Mouse (Mus musculus) layer of hippocampus, adult 11-12 months (tissue): Measurements from ENCODE around the gene Dazap1.

Experiments
- DNase-seq: peaks from one replicate; pipeline ENCODE4 v3.0.0; 2022; ENCODE audit warnings: low spot score

The Dazap1 gene

DNA sequence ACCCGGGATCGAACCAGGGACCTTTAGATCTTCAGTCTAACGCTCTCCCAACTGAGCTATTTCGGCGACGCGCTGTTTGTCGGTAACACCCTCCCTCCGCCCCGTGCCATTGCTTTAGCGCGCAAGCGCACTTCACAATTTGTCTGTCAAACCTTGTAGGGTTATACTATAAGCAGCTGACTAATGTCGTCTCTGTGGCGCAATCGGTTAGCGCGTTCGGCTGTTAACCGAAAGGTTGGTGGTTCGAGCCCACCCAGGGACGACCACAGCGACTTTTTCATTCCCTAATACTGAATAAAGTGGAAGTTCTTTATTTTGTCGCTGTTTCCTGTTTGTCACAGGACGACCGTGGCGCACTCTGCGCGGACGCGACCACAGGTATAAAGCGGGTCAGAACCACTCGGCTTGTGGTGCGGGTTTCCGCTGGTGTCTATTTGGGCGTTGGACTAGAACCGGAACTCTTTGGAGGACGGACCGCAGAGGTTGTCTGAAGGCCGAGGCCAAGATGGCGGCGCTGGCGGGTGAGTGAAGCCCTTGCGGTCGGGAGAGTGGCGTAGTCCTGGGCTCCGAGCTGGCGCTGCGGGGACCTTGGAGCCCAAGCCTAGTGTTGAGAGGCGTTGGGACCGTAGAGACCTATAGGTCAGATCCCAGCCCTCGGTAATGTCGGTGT lies 12.2 kb upstream of the Dazap1 start, which contains the start of gene Ndufs7:
TSS of gene Ndufs7 (plus strand) at position 151 of the 670 bp plus-strand sequence.
- peak; percentile 96 for DNase-seq

DNA sequence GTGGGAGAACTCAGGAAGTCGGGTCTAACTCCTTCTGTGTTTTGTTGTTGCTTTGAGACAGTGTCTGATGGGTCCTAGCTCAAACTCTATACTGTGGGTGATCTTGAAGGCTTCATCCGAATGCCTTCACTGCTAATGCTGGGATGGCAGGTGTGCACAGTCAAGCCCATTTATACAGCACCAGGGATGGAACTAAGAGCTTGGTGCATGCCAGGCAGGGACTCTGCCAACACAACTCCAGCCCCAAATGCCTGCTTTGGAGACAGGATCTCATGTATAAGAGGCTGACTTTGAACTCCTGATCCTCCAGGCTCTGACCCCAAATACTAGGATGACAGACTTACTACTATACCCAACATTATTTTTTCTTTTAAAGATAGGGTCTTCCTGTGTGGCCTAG lies 11.2 kb upstream of the Dazap1 start:
- DNase-seq = no peak

DNA sequence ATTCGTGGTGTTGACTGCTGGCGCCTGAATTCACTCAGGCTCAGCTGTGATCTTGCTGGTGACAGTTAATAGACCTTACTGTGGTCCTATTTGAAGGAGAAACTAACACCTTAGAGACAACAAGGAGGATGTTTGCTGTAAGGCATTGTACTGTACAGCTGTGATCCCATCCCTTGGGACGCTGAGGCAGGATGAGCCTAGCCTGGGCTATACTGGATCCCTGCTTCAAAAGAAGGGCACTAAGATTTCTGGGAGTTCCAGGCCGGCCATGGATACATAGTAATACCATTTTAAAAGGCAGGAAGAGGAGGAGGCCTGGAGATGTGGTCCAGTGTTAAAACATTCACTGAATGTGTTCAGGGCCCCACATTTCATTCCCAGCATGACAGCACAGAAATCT lies 10.7 kb upstream of the Dazap1 start:
- no peak for DNase-seq

DNA sequence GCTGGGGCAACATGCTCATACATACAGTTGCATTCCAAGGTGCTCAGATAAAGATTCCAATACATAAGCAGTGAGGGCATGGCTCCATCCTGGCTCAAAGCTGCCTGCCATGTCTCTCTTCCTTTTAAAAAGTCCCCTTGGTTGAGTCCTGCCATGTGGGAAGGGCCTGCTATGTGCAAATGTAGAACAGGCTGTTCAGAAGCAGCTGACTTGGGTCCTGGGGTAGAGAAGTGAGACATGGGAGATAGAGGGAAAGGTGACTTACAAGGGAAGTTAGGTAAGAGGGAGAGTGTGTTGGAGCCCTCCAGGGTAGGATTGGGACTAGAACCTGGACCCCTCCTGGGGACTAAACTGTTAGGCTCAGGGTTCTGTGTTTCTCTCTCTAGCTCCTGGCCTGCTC lies 9.3 kb upstream of the Dazap1 start:
- no peak for DNase-seq

DNA sequence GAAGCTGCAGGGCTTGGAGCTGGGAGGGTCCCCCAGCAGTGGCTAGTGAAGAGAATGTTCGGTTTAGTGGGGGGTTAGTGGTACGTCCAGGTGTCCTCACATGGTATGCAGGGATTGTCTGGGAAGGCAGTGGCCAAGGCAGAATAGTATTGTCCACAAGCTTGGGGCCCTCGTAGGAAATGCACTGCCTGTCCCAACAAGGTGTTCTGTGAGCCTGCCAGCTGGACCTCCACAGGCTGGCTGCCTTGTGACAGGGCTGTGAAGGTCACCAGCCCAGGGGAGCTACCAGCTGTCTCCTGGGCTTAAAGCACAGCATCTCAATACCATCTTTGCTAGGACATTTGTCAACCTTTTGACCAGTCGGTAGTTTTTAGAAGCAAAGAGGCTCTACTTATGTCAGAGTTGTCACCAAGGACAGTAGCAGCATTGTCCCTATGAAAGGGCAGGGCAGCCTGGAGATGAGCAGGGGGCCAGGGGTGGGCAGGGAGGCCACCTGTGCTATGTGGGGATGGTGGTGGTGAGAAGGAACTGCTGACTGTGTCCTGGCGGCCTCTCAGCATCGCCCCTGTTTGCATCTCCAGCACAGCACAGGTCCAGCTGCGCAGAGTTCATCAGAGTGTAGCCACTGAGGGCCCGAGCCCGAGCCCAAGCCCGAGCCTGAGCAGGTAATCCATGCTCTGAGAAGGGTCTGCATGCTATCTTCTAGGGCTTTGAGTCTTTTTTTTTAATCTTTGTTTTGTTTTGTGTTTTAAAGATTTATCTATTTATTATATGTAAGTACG lies 8.6 kb upstream of the Dazap1 start:
- no peak for DNase-seq

DNA sequence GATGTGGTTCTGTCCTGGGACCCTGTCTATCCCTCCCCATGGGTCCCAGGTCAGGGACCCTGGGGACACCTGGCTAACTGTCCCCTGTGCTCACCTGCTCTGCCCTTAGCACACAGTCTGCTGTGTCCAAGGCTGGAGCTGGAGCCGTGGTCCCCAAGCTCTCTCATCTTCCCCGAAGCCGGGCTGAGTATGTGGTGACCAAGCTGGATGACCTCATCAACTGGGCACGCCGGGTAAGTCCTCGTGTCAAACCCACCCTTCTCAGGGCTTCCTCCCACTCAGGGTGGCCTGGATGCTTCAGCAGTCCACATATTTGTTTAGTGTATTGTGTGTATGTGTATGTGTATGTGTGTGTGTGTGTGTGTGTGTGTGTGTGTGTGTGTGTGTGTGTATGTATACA lies 7.7 kb upstream of the Dazap1 start:
- DNase-seq = no peak

DNA sequence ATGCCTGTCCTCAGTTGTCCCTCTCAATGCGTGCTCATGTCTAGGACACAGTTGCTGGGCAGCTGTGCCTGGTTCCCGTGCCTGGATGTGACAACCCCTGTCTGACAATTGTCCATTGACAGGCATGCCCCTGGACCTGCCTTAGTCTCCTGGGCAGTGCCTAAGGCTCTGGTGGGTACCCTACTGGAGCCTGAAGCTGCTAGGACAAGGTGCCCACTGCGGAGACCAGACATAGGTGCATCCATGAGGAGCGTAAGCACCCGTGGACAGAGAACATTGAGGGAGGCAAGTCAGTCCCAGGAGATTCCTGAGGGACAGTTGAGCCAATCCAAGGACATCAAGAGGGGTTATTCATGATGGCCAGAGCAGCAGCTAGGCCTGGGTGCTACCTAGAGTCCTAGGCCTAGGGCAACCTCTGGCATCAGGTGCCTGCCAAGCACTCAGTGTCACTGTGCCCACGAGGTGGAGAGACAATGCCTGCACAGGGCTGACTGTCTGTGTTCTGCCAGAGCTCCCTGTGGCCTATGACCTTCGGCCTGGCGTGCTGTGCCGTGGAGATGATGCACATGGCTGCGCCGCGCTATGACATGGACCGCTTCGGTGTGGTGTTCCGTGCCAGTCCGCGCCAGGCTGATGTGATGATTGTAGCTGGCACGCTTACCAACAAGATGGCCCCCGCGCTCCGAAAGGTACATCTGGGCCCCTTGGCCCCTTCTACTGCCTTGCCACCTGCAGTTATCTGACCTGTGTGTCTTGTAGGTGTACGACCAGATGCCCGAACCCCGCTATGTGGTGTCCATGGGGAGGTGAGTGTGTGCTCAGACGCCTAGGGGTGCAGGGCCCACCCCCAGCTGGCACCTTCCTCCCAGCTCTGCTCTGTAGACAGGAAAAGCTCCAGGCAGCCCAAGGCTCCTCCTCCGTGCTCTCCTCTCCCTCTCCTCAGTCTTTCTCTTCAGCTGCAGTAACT lies 6.7 kb upstream of the Dazap1 start:
- no peak for DNase-seq

DNA sequence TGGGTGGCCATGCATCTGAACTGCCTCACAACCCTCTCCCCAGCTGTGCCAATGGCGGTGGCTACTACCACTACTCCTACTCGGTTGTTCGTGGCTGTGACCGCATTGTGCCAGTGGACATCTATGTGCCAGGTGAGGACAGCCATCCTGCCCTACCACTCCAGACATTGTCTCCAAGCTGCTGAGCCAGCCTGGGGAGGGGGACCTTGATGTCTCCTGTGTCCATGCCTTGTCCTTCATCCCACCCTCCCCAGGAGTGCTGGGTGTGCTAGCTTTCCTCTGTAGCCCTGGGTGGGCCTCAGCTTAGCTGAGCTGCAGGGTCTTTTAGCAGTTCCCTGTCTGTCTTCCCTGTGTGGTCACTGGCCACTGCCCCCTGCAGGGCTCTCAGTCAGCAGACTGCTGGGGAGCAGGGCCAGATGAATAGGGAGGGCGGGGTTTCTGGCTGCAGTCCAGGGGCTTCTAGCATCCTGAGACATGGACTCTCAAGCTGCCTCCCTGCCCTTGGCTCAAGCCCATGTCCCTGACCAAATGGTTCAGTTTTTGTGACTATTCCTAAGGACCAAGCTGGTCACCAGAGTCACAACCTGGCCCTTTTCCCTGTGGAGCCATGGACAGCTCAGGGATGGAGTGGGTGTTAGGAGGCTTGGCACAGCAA lies 5.3 kb upstream of the Dazap1 start:
- no peak for DNase-seq

DNA sequence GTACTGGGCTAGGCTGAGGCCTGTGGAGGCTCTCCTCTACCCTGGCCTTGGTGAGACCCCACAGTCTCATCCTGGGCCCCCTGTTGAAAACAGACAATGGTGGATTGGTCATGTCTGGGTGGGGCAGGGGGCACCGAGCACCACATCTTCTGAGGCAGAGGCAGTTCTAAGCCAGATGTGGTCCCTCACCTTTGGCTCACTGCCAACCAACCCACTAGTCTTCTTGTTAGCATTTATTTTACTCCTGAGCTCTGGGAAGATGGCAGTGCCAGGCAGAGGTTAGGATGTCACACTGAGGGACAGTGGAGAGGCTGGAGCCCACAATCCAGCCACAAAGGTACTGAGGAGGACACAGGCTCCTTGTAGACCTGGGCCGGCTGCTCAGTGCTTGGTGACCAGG lies 3.4 kb upstream of the Dazap1 start:
- DNase-seq = no peak

DNA sequence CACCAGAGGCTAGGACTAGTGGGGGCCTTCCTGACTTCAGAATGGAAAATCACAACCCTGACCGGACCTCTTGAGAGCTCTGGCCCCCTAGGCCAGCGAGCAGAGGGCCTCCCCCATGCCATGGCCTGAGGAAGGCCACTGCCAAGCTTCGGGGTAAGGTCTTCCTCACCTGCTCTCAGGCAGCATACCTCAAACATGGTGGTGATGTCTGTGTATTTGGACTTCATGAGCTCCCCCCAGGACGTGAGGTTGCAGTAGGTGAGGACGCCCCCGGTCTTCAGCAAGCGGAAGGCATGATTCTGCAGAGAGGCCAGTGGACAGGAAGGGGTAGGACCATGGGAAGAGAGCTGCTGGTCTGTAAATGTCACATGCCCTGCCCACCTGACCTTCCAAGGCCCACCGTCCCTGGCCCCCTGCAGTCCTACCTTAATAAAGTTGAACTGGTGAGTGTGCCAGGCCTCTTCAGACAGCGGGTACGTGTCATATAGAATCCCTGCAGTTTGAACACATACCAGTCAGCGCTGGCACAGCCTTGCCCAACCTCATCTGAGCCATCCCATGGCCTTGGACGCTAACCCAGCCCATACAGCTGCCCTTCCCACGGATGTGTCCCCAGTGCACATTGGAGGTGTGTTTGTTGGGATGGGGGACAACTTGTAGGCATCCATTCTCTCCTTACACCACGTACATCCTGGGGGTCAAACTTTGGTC lies 2.4 kb upstream of the Dazap1 start:
- no peak for DNase-seq

DNA sequence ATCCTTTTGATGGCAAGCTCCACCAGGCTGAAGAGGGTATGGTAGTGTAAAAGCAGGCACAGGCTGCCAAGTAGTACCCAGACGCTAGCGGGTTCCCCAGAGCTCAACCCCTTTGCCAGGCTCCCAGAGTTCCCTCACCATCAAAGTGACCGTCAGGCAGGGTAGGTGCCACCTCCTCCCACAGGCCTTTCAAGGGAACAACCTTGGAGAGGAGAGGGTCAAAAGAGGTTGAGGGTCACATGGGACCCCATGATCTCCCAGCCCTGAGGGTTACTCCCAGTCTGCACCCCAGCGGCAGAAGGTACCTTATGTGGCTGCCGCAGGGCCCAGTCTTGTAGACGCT lies 1.9 kb upstream of the Dazap1 start:
- no peak for DNase-seq

DNA sequence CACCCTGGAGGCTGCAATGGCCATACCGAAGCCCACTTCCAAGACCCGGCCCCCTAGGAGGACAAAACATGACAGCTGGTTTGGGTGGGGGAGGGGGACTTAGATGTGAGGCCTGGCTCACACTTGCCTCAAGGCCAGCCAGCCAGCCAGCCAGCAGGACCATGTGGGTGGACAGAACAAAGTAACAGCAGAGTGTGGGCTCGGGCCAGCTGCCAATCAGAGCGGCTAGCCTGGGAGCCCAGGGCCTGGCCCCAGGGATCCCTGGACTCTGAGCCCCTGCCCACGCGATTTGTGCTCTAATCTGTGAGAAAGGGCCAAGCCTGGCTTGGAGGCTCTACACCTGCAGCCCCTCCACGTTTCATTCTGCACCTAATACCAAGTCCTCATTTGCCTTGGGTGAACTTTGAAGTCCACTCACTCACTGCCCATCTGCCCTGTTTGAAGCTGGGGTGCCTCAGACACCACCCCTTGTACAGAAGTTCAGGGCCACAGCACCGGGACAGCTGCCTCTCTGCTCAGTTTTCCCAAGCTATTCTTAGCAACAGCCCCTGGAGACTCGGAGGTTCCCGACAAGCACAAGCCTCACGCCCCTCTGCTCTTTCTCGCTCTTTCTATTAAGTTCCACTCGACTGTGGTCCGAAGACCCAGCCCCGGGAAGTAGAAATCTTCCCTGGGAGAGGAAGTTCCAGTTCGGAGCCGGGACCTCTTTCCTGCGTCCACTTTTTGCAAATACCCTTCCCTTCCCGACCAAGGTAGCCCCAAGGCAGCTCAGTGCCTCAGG lies 1.2 kb upstream of the Dazap1 start:
- DNase-seq = peak; percentile 76

DNA sequence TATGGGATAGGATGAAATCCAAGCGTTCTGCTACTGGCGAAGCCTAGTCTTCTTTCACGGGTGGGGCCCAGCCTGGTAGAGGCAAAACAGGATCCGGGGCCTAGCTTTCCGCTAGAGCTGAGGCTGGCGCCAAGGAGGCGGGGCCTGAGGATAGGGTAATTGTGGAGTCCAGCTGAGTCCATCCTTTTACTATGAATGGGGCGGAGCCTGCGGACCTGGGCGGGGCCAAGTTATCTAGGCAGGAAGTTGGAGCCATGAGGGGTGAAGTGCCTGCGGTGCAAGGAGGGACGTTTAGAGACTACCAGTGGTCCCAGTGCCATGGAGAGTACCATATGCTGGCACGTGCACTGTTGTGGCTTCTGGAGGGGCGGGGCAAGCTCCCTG lies 291 bp downstream of the Dazap1 start:
- DNase-seq = peak; percentile 95

DNA sequence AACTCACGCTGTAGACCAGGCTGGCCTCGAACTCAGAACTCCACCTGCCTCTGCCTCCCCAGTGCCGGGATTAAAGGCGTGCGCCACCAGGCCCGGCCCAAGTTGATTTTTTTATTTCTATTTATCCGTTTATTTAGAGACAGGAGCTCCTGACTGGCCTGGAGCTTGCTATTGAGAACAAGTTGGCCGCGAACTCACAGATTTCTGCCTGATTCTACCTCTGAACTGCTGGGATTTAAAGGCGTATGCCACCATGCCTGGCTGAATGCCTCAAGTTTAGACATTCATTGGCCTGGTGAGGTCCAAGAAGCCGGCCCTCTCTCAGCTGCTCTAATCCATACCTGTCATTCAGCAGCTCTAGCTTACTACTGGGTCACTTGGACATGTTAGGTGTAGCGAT lies 883 bp downstream of the Dazap1 start:
- no peak for DNase-seq

DNA sequence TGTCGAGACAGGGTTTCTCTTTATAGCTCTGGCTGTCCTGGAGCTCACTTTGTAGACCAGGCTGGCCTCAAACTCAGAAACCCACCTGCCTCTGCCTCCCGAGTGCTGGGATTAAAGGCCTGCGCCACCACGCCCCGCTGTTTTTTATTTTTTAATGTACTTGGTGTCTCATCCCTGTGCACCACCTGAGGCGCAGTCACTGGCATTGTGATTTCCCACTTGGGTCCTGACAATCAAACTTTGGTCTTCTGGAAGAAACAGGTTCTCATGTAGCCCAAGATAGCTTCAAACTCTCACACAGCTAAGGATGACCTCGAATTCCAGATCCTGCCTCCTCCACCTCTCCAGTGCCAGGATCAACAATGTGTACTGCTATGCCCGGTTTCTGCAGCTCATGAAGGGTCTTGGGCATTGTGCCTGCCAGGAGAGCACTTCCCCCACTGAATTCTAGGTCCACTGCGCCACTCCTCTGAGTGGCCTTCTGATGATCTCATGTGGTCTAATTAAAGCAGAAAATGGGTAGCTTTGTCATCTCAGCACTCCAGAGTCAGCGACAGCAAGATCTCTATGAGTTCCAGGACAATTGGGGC lies 1.6 kb downstream of the Dazap1 start:
- DNase-seq = no peak

DNA sequence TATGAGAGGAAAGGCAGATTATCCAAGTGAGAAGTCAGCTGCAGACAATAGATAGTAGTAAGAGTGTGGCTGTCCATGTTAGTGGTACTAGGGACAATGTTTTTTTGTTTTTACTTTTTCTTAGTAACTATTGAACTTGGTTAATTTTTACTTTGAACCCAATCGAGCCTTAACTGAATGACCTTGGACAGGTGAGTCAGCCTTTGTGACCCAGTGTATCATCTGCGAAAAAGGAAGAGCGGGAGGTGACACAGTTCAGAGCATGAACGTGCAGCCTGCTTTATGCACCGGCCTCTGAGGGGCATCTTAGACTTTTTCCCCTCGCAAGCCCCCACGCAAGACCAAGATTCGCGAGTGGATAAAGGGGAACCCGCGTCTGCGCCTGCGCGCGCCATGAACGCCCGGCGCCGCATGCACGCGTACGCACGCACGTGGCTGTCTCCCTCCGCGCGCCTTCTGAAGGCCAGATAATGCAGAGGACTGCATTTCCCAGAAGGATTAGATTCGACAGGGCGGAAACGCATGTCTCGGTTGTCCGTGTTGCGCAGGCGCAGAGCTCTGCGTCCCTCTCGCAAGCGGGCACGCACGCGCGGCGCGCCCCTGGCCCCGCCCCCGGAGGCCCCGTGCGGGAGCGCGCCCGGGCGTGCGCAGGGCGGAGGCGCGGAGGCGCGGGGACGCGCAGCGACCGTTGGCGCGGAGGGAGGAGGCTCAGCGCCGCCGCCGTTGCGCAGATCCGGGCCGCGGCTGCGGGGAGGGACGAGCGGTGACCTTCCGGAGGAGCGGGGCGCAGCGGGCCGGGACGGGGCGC lies 3.3 kb downstream of the Dazap1 start:
- peak; percentile 99 for DNase-seq

DNA sequence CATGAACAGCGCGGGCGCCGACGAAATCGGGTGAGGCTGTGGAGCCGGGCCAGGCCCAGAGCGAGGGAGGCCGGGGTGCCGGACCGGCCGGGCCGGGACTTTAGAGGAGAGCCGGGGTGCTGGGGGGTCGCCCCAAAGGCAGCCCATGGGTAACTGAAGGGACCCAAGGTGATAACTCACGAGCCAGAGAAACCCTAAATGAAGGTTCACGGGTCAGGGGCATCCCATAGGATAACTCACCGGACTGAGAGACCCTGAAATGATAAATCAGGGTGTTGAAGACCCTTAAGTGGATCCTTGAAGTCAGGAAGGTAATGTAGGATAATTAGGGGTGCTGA lies 3.8 kb downstream of the Dazap1 start:
- DNase-seq = no peak

DNA sequence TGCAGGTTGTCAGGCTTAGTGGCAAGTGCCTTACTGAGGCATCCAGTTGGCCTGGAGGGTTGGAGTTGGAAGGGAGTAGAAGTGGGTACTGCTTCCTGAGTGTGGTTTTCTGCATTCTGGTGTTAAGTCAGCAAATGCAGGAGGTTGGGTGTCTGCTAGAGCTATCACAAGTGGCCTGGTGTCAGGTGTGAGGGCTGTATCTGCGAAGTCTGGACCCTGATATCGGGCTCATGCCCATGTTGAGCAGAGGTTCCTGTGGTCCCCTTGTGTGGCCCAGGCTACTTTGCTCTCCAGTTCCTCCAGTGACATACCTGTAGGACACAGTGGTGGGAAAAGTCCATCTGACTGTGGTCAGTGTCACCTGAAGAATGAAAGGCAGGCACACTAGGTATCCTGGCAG lies 8.8 kb downstream of the Dazap1 start:
- DNase-seq = no peak

DNA sequence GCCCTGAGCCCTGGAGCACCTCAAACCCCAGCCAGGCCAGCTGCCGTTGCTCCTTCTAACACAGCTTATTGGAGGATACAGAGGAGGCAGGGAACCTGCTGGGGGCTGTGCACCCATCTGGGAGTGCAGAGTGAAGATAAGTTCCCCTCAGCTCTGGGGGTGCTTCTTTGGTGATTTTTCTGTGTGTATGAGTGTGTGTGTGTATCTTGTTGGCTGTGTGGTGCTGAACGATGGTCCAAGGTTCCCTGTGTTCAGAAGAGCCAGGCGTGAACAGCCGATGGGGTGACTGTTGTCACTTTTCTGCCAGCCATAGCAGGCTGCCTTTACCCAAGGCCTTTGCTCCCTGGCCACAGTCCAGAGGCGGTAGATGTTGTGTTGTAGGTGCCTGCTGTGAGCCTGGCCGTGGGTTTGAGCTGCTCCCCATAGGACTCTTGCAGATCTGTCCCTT lies 9.5 kb downstream of the Dazap1 start:
- DNase-seq = no peak
